Mouse (Mus musculus): Measurements from ENCODE around the gene Lysmd2. TPM values are rescaled to one million over a fixed set of nuclear protein-coding genes. Genes with fewer than 3 reads are reported as not detected.

The Lysmd2 gene
- 6.8 and 7.4 TPM in 2 replicates for polyA plus RNA-seq (2015; fragmentation: Nextera tagmentation; extraction: Ambion mirVana)

DNA sequence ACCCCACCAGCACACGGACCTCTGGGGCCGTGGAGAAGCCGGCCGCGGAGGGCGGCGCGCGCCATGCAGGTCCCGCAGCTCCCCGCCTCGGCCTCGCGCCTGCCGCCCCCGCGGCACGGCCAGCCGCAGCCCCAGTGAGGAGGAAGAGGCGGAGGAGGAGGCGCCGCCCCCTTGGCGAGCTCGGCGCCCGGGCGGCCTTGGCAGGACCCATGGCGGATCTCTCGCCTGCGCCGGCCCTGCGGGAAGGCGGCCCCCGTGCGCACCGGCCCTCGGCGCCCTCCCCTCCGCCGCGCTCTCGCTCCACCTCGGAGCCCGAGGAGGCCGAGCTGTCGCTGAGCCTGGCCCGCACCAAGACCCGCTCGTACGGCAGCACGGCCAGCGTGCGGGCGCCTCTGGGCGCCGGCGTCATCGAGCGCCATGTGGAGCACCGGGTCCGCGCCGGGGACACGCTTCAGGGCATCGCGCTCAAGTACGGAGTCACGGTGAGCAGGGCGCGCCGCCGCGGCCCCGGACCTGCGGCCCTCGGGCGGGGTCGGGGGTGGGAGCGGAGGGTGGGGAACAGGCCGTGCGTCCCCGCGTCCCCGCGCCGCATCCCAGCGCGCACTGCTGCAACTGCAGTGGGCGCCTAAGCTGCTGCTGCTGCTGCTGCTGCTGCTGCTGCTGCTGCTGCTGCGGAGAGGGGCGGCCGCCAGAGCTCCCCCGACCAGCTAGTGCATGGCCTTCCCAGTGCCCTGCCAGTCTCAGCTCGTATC, at the start of gene Lysmd2:
Gene Lysmd2 (plus strand): TSS at position 186 of the 752 bp plus-strand sequence.

DNA sequence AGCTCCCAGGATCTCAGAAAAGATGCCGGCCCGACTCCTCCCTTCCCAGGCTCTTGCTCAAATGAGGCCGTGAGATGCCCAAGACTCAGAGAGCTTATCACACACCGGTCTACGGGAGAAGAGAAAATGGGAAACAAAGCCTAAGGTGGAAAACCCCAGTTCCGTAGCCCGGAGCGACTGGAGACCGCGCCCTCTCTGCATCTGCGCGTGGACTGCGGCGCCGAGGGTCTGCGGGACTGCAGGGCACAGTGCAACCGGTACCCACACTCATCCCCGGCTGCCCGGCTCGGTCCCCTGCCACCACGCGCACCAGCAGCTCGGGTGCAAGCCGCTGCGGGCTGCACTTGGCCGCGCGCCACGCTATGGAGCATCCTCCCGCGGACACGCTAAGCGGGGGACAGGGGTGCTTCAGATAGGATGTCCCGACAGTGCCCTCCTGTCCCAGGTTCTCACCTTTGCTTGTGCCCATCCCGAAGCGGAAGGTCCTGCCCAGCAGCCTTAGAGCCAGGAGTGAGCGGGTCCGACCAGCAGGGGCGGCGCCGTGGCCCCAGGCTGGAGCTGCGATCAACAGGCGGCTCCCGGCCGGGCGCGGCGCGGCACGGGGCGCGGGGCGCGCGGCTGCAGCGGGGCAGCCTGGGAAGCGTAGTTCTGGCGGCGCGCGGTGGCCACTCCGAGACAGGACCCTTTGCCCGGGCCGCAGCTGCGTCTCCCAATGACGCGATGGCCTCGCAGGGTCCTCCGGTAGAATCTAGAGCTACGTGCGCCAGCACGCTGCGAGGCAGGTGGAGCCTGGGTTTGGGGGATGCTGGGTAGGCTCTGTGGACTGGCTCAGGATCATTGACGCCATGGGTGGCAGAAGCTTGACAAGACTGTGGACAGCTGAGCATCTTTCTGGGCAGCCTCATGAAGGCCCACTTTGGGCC, 14.7 kb upstream of the Lysmd2 start, which contains the start of gene Tmod2:
Gene Tmod2 (minus strand): TSS at position 755 of the 923 bp plus-strand sequence.

DNA sequence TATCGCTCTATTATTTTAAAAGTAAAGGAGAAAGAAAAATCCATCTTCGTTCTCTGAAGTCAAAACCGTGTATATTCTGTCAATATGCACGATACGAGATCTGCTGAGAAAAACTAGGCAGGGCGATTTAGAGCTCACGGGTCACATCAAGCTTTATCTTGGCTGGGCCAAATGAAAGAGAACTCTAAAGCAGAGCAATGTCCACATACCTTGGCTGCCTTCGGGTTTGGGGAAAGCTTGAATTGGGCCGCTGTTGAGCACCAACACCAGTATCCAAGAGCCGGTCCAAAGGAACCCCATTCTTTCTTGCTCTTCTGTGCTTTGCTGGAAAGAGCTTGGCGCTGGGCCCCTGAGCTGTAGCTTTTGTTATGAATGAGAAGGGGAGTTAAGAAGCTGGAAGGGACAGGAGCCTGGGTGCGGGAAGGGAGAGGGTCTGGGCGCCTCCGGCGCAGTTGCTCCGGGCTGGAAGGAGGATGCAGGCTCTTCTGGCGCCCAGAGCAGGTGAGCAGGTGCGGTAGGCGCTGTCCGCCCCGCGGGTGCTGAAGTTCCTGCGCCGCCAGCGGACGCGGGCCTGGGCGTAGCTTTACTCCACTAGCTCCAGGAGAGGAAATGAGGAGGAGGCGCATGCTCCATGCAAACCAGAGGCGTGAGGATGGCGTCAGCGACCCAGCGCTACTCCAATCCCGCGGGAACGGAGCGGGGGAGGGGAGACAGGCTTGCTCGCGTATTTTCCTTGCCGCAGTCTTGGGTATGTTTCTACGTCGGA, 58.1 kb downstream of the Lysmd2 start, which contains the start of gene Scg3:
Gene Scg3 (minus strand): TSS at position 631 of the 766 bp plus-strand sequence.

Other genes with a start within 250 kb of the Lysmd2 start
- gene Mapk6, start 215.7 kb upstream of the Lysmd2 start, polyA plus RNA-seq (2015; fragmentation: Nextera tagmentation; extraction: Ambion mirVana) = 13.6 and 17.1 TPM in 2 replicates
- gene Leo1, start 184.2 kb upstream of the Lysmd2 start, polyA plus RNA-seq (2015; fragmentation: Nextera tagmentation; extraction: Ambion mirVana) = 17.2 and 17.7 TPM in 2 replicates
- 53.6 and 61.1 TPM in 2 replicates for gene Tmod3, start 66.1 kb upstream of the Lysmd2 start, polyA plus RNA-seq (2015; fragmentation: Nextera tagmentation; extraction: Ambion mirVana)
- gene Tmod2, start 14.4 kb upstream of the Lysmd2 start, polyA plus RNA-seq (2015; fragmentation: Nextera tagmentation; extraction: Ambion mirVana) = 1.0 and 1.5 TPM in 2 replicates
- 0.10 and 0.15 TPM in 2 replicates for gene Scg3, start 58.3 kb downstream of the Lysmd2 start, polyA plus RNA-seq (2015; fragmentation: Nextera tagmentation; extraction: Ambion mirVana)
- not detected in 2 replicates for gene Bmp5, start 149.6 kb downstream of the Lysmd2 start, polyA plus RNA-seq (2015; fragmentation: Nextera tagmentation; extraction: Ambion mirVana)

Measured in spleen, postnatal 0 days (tissue).